Mouse (Mus musculus): ENCODE measurements at regions not wholly inside any gene's neighbourhood (a gene's known extent, or its start where the extent isn't known, plus 50 kb on each side); places are given as distances from the start of the nearest gene placed in this dataset.

- no peak for DNase-seq
Measured at GRCm38 (mm10) chr4:125200762-125201161, 73.1 kb upstream of the Zc3h12a start.

- no peak for DNase-seq
Measured at GRCm38 (mm10) chr4:125199281-125199680, 71.6 kb upstream of the Zc3h12a start.

- DNase-seq: no peak
Measured at GRCm38 (mm10) chr4:125195901-125196435, 68.3 kb upstream of the Zc3h12a start.

- no peak for DNase-seq
Measured at GRCm38 (mm10) chr4:125194722-125195380, 67.2 kb upstream of the Zc3h12a start.

GRCm38 (mm10) chr4:125194298-125194697, 66.7 kb upstream of the Zc3h12a start:
- no peak for DNase-seq

GRCm38 (mm10) chr4:125191680-125192079, 64.0 kb upstream of the Zc3h12a start:
- no peak for DNase-seq

- no peak for DNase-seq
Measured at GRCm38 (mm10) chr4:125191010-125191409, 63.4 kb upstream of the Zc3h12a start.

- DNase-seq: no peak
Measured at GRCm38 (mm10) chr4:125189971-125190370, 62.3 kb upstream of the Zc3h12a start.

- DNase-seq: no peak
Measured at GRCm38 (mm10) chr4:125186246-125186645, 58.6 kb upstream of the Zc3h12a start.

- DNase-seq: no peak
Measured at GRCm38 (mm10) chr4:125185076-125185475, 57.4 kb upstream of the Zc3h12a start.

GRCm38 (mm10) chr4:125180947-125181346, 53.3 kb upstream of the Zc3h12a start:
- no peak for DNase-seq

GRCm38 (mm10) chr4:125178552-125178951, 50.9 kb upstream of the Zc3h12a start:
- DNase-seq: no peak

GRCm38 (mm10) chr4:125177666-125178065, 50.0 kb upstream of the Zc3h12a start:
- DNase-seq: no peak

Measured in B cell, adult 2 months (primary cell).